Mouse (Mus musculus) limb, embryonic 11.5 days (tissue): Measurements from ENCODE around the gene Fam160a1. TPM values are rescaled to one million over a fixed set of nuclear protein-coding genes. Genes with fewer than 3 reads are reported as not detected.

Experiments used
- ATAC-seq: fragments of 200-750 bp; cut with Nextera tagmentation; 2 replicates; pipeline ENCODE4 v1.8.0; 2017; ENCODE audit warnings: low read depth; ENCODE audit not compliant: insufficient number of reproducible peaks, low FRiP score, low TSS enrichment
- DNase-seq: peaks from one replicate; pipeline ENCODE4 v3.0.0-alpha.2; 2015; ENCODE audit warnings: low spot score
- H3K27ac ChIP-seq: fragments of 300-500 bp; sonication (generic); replicated peaks from 2 replicates; pipeline ENCODE4 v1.5.1; 2014; ENCODE audit warnings: low read depth, mild to moderate bottlenecking, low read length
- H3K27me3 ChIP-seq: fragments of 300-500 bp; sonication (generic); 2 replicates; pipeline ENCODE4 v1.6.1; 2014; ENCODE audit warnings: mild to moderate bottlenecking, low read length, mixed read lengths; ENCODE audit not compliant: control insufficient read depth, insufficient read depth
- H3K36me3 ChIP-seq: fragments of 300-500 bp; sonication (generic); 2 replicates; pipeline ENCODE4 v1.6.1; 2014; ENCODE audit warnings: mild to moderate bottlenecking, low read length, moderate library complexity, mixed read lengths; ENCODE audit not compliant: control insufficient read depth, insufficient read depth
- H3K4me1 ChIP-seq: fragments of 300-500 bp; sonication (generic); 2 replicates; pipeline ENCODE4 v1.6.1; 2014; ENCODE audit warnings: low read length, mixed read lengths; ENCODE audit not compliant: control insufficient read depth, insufficient read depth
- H3K4me2 ChIP-seq: fragments of 300-500 bp; sonication (generic); 2 replicates; pipeline ENCODE4 v1.6.1; 2014; ENCODE audit warnings: low read depth, mild to moderate bottlenecking, moderate library complexity; ENCODE audit not compliant: severe bottlenecking
- H3K4me3 ChIP-seq: fragments of 300-500 bp; sonication (generic); 2 replicates; pipeline ENCODE4 v1.5.1; 2014; ENCODE audit warnings: low read depth, low read length
- H3K9ac ChIP-seq: fragments of 300-500 bp; sonication (generic); 2 replicates; pipeline ENCODE4 v1.6.1; 2014; ENCODE audit warnings: mild to moderate bottlenecking, low read length
- H3K9me3 ChIP-seq: fragments of 300-500 bp; sonication (generic); 2 replicates; pipeline ENCODE4 v1.6.1; 2016; ENCODE audit warnings: low read length; ENCODE audit not compliant: control insufficient read depth
- WGBS: fragments of 180-500 bp; shearing (Covaris S2); extraction: QIAGEN DNeasy Blood & Tissue Kit; methylation state at CpG from one replicate; pipeline ENCODE4 v1.1.7; 2014; 5-methylcytosine and 5-hydroxymethylcytosine counted together
- polyA plus RNA-seq: library from polyadenylated mRNA; unstranded; fragments of >200 nt; fragmentation: Nextera tagmentation; extraction: Ambion mirVana; gene quantifications from 2 replicates; pipeline ENCODE4 v1.2.1, GENCODE M21; 2014

The Fam160a1 gene
- polyA plus RNA-seq, 1 experiment from 2014 or later: 2.1 TPM

- DNase-seq (no peak), ATAC-seq (no peak)
- Histone ChIP-seq H3K4me1 (0 out of 2 replicates have a peak, but pooled peaks cover 2% of the 10 kb centered on the region), H3K36me3 (no peaks in the 10 kb centered on the region), H3K4me3 (no peak overlapping the region), H3K9ac (no peak overlapping the region), H3K27me3 (no peaks in the 10 kb centered on the region), H3K27ac (no peak overlapping the region), H3K9me3 (no peaks in the 10 kb centered on the region), H3K4me2 (no peak overlapping the region)
- 86% methylated on average over 3 of the region's 3 CpGs for WGBS
These were observed 2.2 kb upstream of the Fam160a1 start for GRCm38 (mm10) chr3:85819319-85819718.

GRCm38 (mm10) chr3:85814241-85814640 lies 2.9 kb downstream of the Fam160a1 start:
- H3K9me3 ChIP-seq: no peaks in the 10 kb centered on the region
- H3K4me2 ChIP-seq: no peak overlapping the region
- no peak overlapping the region for H3K9ac ChIP-seq
- H3K27me3 ChIP-seq: no peaks in the 10 kb centered on the region
- H3K27ac ChIP-seq: no peak overlapping the region
- H3K4me1 ChIP-seq: no peaks in the 10 kb centered on the region
- no peaks in the 10 kb centered on the region for H3K36me3 ChIP-seq
- ATAC-seq (no peak), DNase-seq (no peak)
- no peak overlapping the region for H3K4me3 ChIP-seq
- 72% methylated on average over 7 of the region's 7 CpGs for WGBS

GRCm38 (mm10) chr3:85813101-85814014 lies 3.7 kb downstream of the Fam160a1 start:
- WGBS: 52% methylated on average over 4 of the region's 4 CpGs
- Histone ChIP-seq H3K27ac (no peak overlapping the region), H3K4me1 (no peaks in the 10 kb centered on the region), H3K36me3 (no peaks in the 10 kb centered on the region), H3K9ac (no peak overlapping the region), H3K9me3 (no peaks in the 10 kb centered on the region), H3K4me3 (no peak overlapping the region), H3K4me2 (no peak overlapping the region), H3K27me3 (no peaks in the 10 kb centered on the region)
- ATAC-seq (no peak), DNase-seq (no peak)

GRCm38 (mm10) chr3:85812010-85812409 lies 5.1 kb downstream of the Fam160a1 start:
- Histone ChIP-seq H3K4me2 (no peak overlapping the region), H3K4me1 (no peaks in the 10 kb centered on the region), H3K27ac (no peak overlapping the region), H3K4me3 (no peak overlapping the region), H3K27me3 (no peaks in the 10 kb centered on the region), H3K9me3 (no peaks in the 10 kb centered on the region), H3K36me3 (no peaks in the 10 kb centered on the region), H3K9ac (no peak overlapping the region)
- ATAC-seq: no peak
- DNase-seq: no peak
- WGBS: 94% methylated on average over 5 of the region's 5 CpGs

- no peak overlapping the region for H3K4me3 ChIP-seq
- no peak for ATAC-seq
- H3K4me2 ChIP-seq: no peak overlapping the region
- 66% methylated on average over 1 of the region's 1 CpGs for WGBS
- H3K27me3 ChIP-seq: no peaks in the 10 kb centered on the region
- no peaks in the 10 kb centered on the region for H3K36me3 ChIP-seq
- H3K9ac ChIP-seq: no peak overlapping the region
- peaks cover 2% of the 10 kb centered on the region; the same call in 1 of the 2 replicates for H3K4me1 ChIP-seq
- DNase-seq: no peak
- no peaks in the 10 kb centered on the region for H3K9me3 ChIP-seq
- H3K27ac ChIP-seq: no peak overlapping the region
These were observed 23.9 kb downstream of the Fam160a1 start for GRCm38 (mm10) chr3:85793166-85793565.

GRCm38 (mm10) chr3:85789748-85790147 lies 27.3 kb downstream of the Fam160a1 start:
- Histone ChIP-seq H3K4me1 (peaks cover 6% of the 10 kb centered on the region; the same call in 1 of the 2 replicates), H3K27me3 (no peaks in the 10 kb centered on the region), H3K4me3 (no peak overlapping the region), H3K4me2 (no peak overlapping the region), H3K36me3 (no peaks in the 10 kb centered on the region), H3K9ac (no peak overlapping the region), H3K9me3 (no peaks in the 10 kb centered on the region), H3K27ac (no peak overlapping the region)
- ATAC-seq: no peak
- no peak for DNase-seq
- WGBS: 79% methylated on average over 4 of the region's 4 CpGs

GRCm38 (mm10) chr3:85786501-85786900 lies 30.6 kb downstream of the Fam160a1 start:
- no peak for DNase-seq
- H3K4me1 ChIP-seq: peaks cover 6% of the 10 kb centered on the region; the same call in 1 of the 2 replicates
- no peak overlapping the region for H3K4me2 ChIP-seq
- no peaks in the 10 kb centered on the region for H3K27me3 ChIP-seq
- no peak overlapping the region for H3K27ac ChIP-seq
- no peaks in the 10 kb centered on the region for H3K9me3 ChIP-seq
- H3K36me3 ChIP-seq: no peaks in the 10 kb centered on the region
- 66% methylated on average over 8 of the region's 8 CpGs for WGBS
- ATAC-seq: no peak
- no peak overlapping the region for H3K4me3 ChIP-seq
- no peak overlapping the region for H3K9ac ChIP-seq

GRCm38 (mm10) chr3:85780906-85781305 lies 36.2 kb downstream of the Fam160a1 start:
- Histone ChIP-seq H3K27me3 (no peaks in the 10 kb centered on the region), H3K4me1 (no peaks in the 10 kb centered on the region), H3K27ac (no peak overlapping the region), H3K36me3 (no peaks in the 10 kb centered on the region), H3K4me2 (no peak overlapping the region), H3K9ac (no peak overlapping the region), H3K9me3 (no peaks in the 10 kb centered on the region), H3K4me3 (no peak overlapping the region)
- 91% methylated on average over 7 of the region's 7 CpGs for WGBS
- DNase-seq (no peak), ATAC-seq (no peak)
